Mouse (Mus musculus) stomach, embryonic 15.5 days (tissue): ENCODE measurements around the gene Rtn1. TPM values are rescaled to one million over a fixed set of nuclear protein-coding genes. Genes with fewer than 3 reads are reported as not detected.
A peak's percentile ranks its signal among the peaks of the same experiment; 100 is the strongest.

ENCODE experiments used
- ATAC-seq: fragments of 200-750 bp; cut with Nextera tagmentation; 2 replicates; pipeline ENCODE4 v1.8.0; 2017; ENCODE audit warnings: low read depth, moderate number of reproducible peaks, moderate TSS enrichment; ENCODE audit not compliant: insufficient read depth, low FRiP score
- H3K27ac ChIP-seq: fragments of 300-500 bp; sonication (generic); 2 replicates; pipeline ENCODE4 v1.5.1; 2015; ENCODE audit warnings: mild to moderate bottlenecking, inconsistent platforms
- H3K27me3 ChIP-seq: fragments of 300-500 bp; sonication (generic); replicated peaks from 2 replicates; pipeline ENCODE4 v1.6.1; 2015; ENCODE audit warnings: inconsistent platforms
- H3K36me3 ChIP-seq: fragments of 300-500 bp; sonication (generic); 2 replicates; pipeline ENCODE4 v1.6.1; 2015; ENCODE audit warnings: inconsistent platforms
- H3K4me1 ChIP-seq: fragments of 300-500 bp; sonication (generic); 2 replicates; pipeline ENCODE4 v1.6.1; 2015; ENCODE audit warnings: inconsistent platforms
- H3K4me2 ChIP-seq: fragments of 300-500 bp; sonication (generic); 2 replicates; pipeline ENCODE4 v1.6.1; 2015; ENCODE audit warnings: mild to moderate bottlenecking, inconsistent platforms
- H3K4me3 ChIP-seq: fragments of 300-500 bp; sonication (generic); replicated peaks from 2 replicates; pipeline ENCODE4 v1.5.1; 2015; ENCODE audit warnings: inconsistent platforms
- H3K9ac ChIP-seq: fragments of 300-500 bp; sonication (generic); 2 replicates; pipeline ENCODE4 v1.6.1; 2015; ENCODE audit warnings: inconsistent platforms
- H3K9me3 ChIP-seq: fragments of 300-500 bp; sonication (generic); 2 replicates; pipeline ENCODE4 v1.6.1; 2016; ENCODE audit warnings: inconsistent platforms
- whole genome bisulfite sequencing: fragments of 180-500 bp; shearing (Covaris S2); methylation state at CpG from one replicate; pipeline ENCODE4 v1.1.7; 2015; 5-methylcytosine and 5-hydroxymethylcytosine counted together
- polyA plus RNA-seq: library from polyadenylated mRNA; unstranded; fragments of >200 nt; fragmentation: Nextera tagmentation; extraction: Ambion mirVana; gene quantifications from 2 replicates; pipeline ENCODE4 v1.2.1, GENCODE M21; 2015

The Rtn1 gene
- 64.0 and 69.8 TPM in 2 replicates for polyA plus RNA-seq

DNA sequence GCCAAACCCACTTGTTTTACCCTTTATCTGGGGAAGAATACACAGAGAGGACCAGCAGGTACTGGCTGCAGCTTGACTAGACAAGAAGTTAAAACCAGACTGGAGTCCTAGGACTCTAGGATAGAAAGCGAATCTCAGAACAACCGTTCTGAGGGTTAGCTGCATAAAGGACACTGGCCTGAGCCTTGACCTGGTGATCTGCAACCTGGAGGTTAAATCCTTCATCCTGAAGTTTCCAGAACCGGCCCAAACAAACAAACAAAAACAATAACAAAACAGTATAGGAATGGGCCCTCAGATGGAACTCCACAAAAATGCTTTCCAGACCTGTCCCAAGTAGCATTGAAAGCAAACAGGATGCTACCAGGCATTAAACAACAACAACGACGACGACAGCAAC, at the start of gene Rtn1:
Gene Rtn1 (minus strand): TSS at position 101 of the 400 bp plus-strand sequence.
- WGBS, result 39% methylated on average over 6 of the region's 6 CpGs
- Histone ChIP-seq H3K9ac (0 out of 2 replicates have a peak within 1 kb of the TSS, but pooled peaks have one; percentile 9), H3K4me3 (peak within 1 kb of the TSS; percentile 60), H3K9me3 (no peaks in the 10 kb centered on the region), H3K4me1 (peaks cover 6% of the 10 kb centered on the region; the same call in 1 of the 2 replicates), H3K27me3 (peaks cover 28% of the 10 kb centered on the region), H3K27ac (no peak within 1 kb of the TSS), H3K4me2 (peak within 1 kb of the TSS; percentile 98), H3K36me3 (no peaks in the 10 kb centered on the region)
- ATAC-seq, result no peak

DNA sequence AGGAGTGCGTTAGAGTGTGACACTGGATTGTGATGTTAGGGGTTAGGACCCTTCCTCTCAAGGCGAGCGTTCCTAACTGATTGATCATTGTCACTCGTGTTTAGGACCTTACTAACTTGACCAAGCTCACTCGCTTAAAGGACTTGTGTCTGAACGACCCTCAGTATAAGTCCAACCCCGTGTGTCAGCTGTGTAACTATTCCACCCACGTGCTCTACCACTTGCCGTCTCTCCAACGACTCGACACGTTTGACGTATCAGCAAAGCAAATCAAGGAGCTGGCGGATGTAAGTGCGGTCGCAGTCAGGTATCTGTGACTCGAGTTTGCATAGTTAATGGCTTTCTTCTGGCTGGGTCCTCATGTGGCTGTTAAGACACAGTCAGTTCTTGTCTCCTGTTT, 45.1 kb upstream of the Rtn1 start:
- Histone ChIP-seq H3K4me2 (no peak overlapping the region), H3K27me3 (no peaks in the 10 kb centered on the region), H3K9me3 (no peaks in the 10 kb centered on the region), H3K36me3 (no peaks in the 10 kb centered on the region), H3K4me1 (no peaks in the 10 kb centered on the region), H3K27ac (no peak overlapping the region), H3K4me3 (no peak overlapping the region), H3K9ac (no peak overlapping the region)
- no peak for ATAC-seq
- 72% methylated on average over 17 of the region's 17 CpGs for WGBS

DNA sequence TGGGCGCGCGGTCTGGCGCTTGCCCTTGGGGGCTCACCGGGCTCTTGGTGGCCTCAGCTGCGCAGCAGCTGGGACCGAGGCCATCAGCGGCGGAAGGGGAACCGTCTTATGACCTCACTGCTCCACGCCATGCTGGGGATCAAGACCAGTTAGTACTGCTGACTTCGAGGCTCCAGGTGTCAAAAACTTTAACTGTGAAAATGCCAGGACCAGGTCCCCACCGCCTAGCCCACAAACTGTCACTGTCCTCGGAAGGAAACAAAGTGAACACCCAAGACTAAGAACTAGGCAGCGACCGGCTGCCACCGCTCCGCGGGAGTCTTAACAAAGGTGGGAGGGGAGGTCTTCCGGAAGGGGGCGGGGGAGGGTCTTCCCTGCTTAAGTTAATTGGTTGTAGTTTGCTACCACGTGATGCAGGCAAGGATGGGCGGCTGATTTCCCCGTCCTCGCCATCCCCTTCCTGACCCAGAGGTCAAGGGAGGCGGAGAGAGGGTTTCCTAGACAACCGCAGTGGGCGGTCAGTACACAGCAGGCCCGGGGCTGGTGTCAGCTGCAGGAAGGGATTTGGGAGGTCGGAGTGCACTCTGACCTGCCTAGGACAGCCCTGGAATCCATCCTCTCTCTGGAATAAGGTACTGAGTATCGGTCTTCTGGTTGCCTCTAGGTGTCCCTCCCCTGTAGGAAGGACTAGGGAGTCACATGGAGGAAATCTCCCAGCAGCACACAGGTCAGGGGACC, 33.2 kb upstream of the Rtn1 start, which contains the start of gene Lrrc9:
Gene Lrrc9 (plus strand): TSS at position 28 of the 738 bp plus-strand sequence.
- H3K27ac ChIP-seq, result no peak within 1 kb of the TSS
- H3K27me3 ChIP-seq, result no peaks in the 10 kb centered on the region
- no peak within 1 kb of the TSS for H3K9ac ChIP-seq
- H3K9me3 ChIP-seq, result no peaks in the 10 kb centered on the region
- WGBS, result under 1% methylated on average over 31 of the region's 31 CpGs
- no peaks in the 10 kb centered on the region for H3K36me3 ChIP-seq
- H3K4me1 ChIP-seq, result 0 out of 2 replicates have a peak, but pooled peaks cover 6% of the 10 kb centered on the region
- peak within 1 kb of the TSS; percentile 85 for H3K4me2 ChIP-seq
- ATAC-seq, result peak; percentile 78
- peak within 1 kb of the TSS; percentile 42 for H3K4me3 ChIP-seq

- Histone ChIP-seq H3K27me3 (no peaks in the 10 kb centered on the region), H3K36me3 (no peaks in the 10 kb centered on the region), H3K4me3 (no peak overlapping the region), H3K9me3 (no peaks in the 10 kb centered on the region), H3K27ac (no peak overlapping the region), H3K4me2 (no peak overlapping the region), H3K9ac (no peak overlapping the region), H3K4me1 (0 out of 2 replicates have a peak, but pooled peaks cover 6% of the 10 kb centered on the region)
- WGBS, result 55% methylated on average over 6 of the region's 6 CpGs
- ATAC-seq, result no peak
Observed at GRCm38 (mm10) chr12:72438961-72439480, 30.2 kb upstream of the Rtn1 start.

DNA sequence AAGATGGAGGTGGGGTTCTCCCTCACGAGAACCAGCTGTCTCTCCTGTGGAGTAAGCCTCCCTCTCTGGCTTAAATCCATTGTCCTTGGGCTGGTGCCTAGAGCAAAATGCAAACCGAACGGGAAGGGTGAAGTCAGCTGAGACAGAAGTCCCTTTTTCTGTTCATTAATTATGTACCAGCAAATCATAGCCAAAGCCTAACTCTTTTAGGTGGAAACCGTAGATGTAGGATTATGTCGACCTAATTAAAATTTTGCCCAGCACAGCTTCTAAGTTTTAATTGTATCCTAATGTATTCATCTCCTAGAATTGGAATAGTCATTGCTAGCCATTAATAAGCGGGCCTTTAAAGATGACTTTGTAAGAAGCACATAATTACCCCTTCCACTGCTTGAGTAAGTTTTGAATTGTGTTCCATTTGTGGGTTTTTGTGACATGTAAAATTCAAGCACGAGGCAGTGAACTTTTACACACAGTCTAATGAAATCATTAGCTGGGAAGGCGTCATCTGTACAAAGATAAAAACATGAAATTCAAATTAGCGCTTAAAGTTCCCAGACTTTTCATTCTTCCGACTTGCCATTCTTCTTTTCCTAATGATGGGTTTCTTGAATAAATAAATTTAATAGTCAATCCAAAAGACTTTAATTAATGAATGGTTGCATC, 29.0 kb upstream of the Rtn1 start:
- 75% methylated on average over 10 of the region's 10 CpGs for WGBS
- H3K27me3 ChIP-seq, result no peaks in the 10 kb centered on the region
- no peak overlapping the region for H3K9ac ChIP-seq
- no peak overlapping the region for H3K27ac ChIP-seq
- no peaks in the 10 kb centered on the region for H3K9me3 ChIP-seq
- no peak for ATAC-seq
- no peak overlapping the region for H3K4me2 ChIP-seq
- H3K4me3 ChIP-seq, result no peak overlapping the region
- H3K4me1 ChIP-seq, result 0 out of 2 replicates have a peak, but pooled peaks cover 6% of the 10 kb centered on the region
- no peaks in the 10 kb centered on the region for H3K36me3 ChIP-seq

- no peaks in the 10 kb centered on the region for H3K9me3 ChIP-seq
- H3K4me3 ChIP-seq, result no peak overlapping the region
- no peak for ATAC-seq
- H3K27ac ChIP-seq, result no peak overlapping the region
- WGBS, result 69% methylated on average over 9 of the region's 9 CpGs
- H3K36me3 ChIP-seq, result no peaks in the 10 kb centered on the region
- H3K9ac ChIP-seq, result no peak overlapping the region
- no peak overlapping the region for H3K4me2 ChIP-seq
- no peaks in the 10 kb centered on the region for H3K27me3 ChIP-seq
- H3K4me1 ChIP-seq, result no peaks in the 10 kb centered on the region
Observed at GRCm38 (mm10) chr12:72433241-72433865, 24.5 kb upstream of the Rtn1 start.

- no peaks in the 10 kb centered on the region for H3K9me3 ChIP-seq
- no peak overlapping the region for H3K4me3 ChIP-seq
- 81% methylated on average over 4 of the region's 4 CpGs for WGBS
- no peak overlapping the region for H3K4me2 ChIP-seq
- H3K4me1 ChIP-seq, result no peaks in the 10 kb centered on the region
- no peaks in the 10 kb centered on the region for H3K36me3 ChIP-seq
- no peak for ATAC-seq
- no peaks in the 10 kb centered on the region for H3K27me3 ChIP-seq
- no peak overlapping the region for H3K27ac ChIP-seq
- H3K9ac ChIP-seq, result no peak overlapping the region
Observed at GRCm38 (mm10) chr12:72432209-72432608, 23.4 kb upstream of the Rtn1 start.

DNA sequence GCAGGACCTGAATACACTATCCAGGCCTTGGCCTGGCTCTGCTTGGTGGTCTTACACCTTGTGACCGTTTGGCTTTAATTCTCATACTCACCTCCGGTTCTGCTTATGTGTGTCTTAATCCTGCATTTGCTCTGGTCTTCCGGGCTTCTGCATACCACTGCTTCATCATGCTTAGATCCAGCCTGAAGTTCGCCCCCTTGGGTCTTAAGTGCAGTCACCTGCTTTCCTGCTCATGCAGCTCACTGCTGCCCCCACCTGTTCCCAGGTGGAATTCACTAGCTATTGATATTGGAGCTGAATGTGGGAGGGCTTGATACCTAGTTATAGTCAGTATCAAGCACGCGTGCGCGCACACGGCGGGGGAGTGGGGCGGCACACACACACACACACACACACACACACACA, 18.9 kb upstream of the Rtn1 start:
- WGBS, result 23% methylated on average over 11 of the region's 11 CpGs
- H3K9ac ChIP-seq, result no peak overlapping the region
- no peaks in the 10 kb centered on the region for H3K9me3 ChIP-seq
- no peak for ATAC-seq
- no peaks in the 10 kb centered on the region for H3K4me1 ChIP-seq
- no peak overlapping the region for H3K4me3 ChIP-seq
- H3K36me3 ChIP-seq, result no peaks in the 10 kb centered on the region
- H3K4me2 ChIP-seq, result 0 out of 2 replicates have a peak overlapping the region, but pooled peaks have one; percentile 15
- H3K27ac ChIP-seq, result no peak overlapping the region
- H3K27me3 ChIP-seq, result no peaks in the 10 kb centered on the region

DNA sequence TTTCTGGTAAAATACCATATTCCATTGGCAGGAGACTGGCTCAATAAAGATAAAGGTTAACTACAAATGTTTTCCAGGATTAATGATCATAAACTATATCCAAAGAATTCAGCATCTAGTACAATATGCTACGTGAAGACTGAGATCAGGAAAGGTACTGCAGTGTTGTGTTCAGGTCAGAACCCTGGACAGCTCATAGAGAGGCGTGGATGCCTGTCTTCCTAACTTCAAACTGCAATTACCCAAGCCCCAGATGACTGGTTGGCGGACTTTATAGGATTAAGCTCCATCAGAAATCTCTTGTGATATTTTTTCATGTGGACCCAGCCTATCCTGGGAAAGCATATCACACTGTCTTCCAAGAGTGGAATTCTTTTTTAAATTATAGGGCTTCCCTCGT, 13.8 kb upstream of the Rtn1 start:
- WGBS, result 36% methylated on average over 4 of the region's 4 CpGs
- no peak for ATAC-seq
- H3K9ac ChIP-seq, result no peak overlapping the region
- H3K4me2 ChIP-seq, result no peak overlapping the region
- H3K36me3 ChIP-seq, result no peaks in the 10 kb centered on the region
- no peaks in the 10 kb centered on the region for H3K4me1 ChIP-seq
- no peaks in the 10 kb centered on the region for H3K27me3 ChIP-seq
- no peak overlapping the region for H3K27ac ChIP-seq
- no peaks in the 10 kb centered on the region for H3K9me3 ChIP-seq
- H3K4me3 ChIP-seq, result no peak overlapping the region

DNA sequence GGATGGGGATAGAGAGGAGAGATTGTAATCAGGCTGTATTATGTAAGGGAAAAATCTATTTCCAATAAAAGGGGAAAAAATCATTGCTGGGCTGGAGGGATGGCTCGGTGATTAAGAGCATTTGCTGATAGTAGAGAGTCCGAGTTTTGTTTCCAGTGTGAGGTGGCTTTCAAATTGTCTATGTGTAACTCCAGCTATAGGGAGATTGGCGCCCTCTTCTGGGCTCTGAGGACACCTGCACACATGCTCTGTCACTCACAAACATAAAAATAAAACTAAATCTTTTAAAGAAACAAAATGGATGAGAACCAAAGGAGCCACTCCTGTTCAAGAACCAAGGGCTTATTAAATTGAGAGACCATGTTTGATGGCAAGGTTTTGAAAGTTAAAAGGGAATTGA, 8.9 kb upstream of the Rtn1 start:
- Histone ChIP-seq H3K4me2 (no peak overlapping the region), H3K27me3 (no peaks in the 10 kb centered on the region), H3K9me3 (no peaks in the 10 kb centered on the region), H3K4me1 (no peaks in the 10 kb centered on the region), H3K27ac (no peak overlapping the region), H3K36me3 (no peaks in the 10 kb centered on the region), H3K9ac (no peak overlapping the region), H3K4me3 (no peak overlapping the region)
- WGBS, result 35% methylated on average over 3 of the region's 3 CpGs
- no peak for ATAC-seq

DNA sequence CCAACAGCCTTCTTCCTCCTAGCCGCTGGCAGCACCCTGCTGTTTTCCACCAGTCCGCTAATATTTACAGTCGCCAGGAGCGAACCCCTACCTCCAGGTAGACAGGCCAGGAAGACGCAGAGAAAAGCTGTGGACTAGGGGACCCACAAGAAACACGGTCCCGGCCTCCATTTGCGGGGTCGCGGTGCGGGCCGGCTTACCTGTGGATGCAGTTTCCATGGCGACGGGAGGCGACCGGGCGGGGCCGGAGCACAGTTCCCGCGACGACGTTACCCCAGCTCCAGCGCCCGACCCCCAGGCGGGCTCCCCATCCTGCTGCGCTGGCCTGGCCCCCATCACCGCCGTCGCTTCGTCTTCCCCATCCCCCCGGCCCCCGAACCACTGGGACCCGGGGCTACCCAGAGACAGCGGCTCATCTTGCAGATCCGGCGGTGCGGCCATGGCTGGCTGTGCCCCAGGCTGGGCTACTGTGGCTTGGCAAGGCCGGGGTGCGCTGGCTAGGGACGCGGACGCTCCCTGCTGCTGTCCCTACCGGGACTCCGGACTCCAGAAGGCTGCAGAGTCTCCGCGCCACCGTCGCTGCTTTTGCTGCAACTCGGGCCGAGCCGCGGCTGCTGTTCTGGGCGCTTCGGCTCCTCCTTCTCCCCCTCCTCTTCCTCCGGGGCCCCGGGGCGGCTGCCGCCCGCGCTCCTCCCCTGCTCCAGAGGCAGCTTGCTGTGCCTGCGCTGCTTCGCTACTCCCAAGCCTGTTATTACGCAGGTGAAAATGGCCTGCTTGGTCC, 553 bp downstream of the Rtn1 start:
- Histone ChIP-seq H3K9me3 (no peaks in the 10 kb centered on the region), H3K9ac (0 out of 2 replicates have a peak overlapping the region, but pooled peaks have one; percentile 9), H3K27me3 (peaks cover 28% of the 10 kb centered on the region), H3K4me3 (peak overlapping the region; percentile 60), H3K4me1 (peaks cover 6% of the 10 kb centered on the region; the same call in 1 of the 2 replicates), H3K27ac (no peak overlapping the region), H3K36me3 (no peaks in the 10 kb centered on the region), H3K4me2 (peak overlapping the region; percentile 98)
- WGBS, result under 1% methylated on average over 55 of the region's 63 CpGs
- ATAC-seq, result peak; percentile 56
